Mouse (Mus musculus) cerebellum, postnatal 36 days (tissue): ENCODE results near the gene Pvr.
"Not testable (repeated sequence)": the region's sequence is repeated elsewhere in the genome, so short reads cannot be mapped to it uniquely, and the experiment has no call there.

Experiments
- DNase-seq, 2 experiments: peaks; one replicate each; pipeline ENCODE4 v3.0.0; 2021 to 2022; ENCODE audit warnings: mixed read lengths in 2 of 2

Gene Pvr

GRCm38 (mm10) chr7:19932877-19933809, 12.2 kb upstream of the Pvr start:
- peak; percentile 61 to 64 for DNase-seq

- DNase-seq, result peak in 1 of 2 experiments; percentile 23
Observed at GRCm38 (mm10) chr7:19932133-19932876, 11.3 kb upstream of the Pvr start.

GRCm38 (mm10) chr7:19930481-19930880, 9.5 kb upstream of the Pvr start:
- DNase-seq, result not testable (repeated sequence)

- DNase-seq, result no peak
Observed at GRCm38 (mm10) chr7:19928486-19928885, 7.5 kb upstream of the Pvr start.

- no peak for DNase-seq
Observed at GRCm38 (mm10) chr7:19926849-19927480, 6.0 kb upstream of the Pvr start.

GRCm38 (mm10) chr7:19925376-19925775, 4.4 kb upstream of the Pvr start:
- DNase-seq, result peak in 1 of 2 experiments; percentile 11

- no peak for DNase-seq
Observed at GRCm38 (mm10) chr7:19923797-19924196, 2.8 kb upstream of the Pvr start.

GRCm38 (mm10) chr7:19923354-19923753, 2.4 kb upstream of the Pvr start:
- no peak for DNase-seq

GRCm38 (mm10) chr7:19920166-19920505, 824 bp downstream of the Pvr start:
- DNase-seq, result no peak

- no peak for DNase-seq
Observed at GRCm38 (mm10) chr7:19914558-19914957, 6.4 kb downstream of the Pvr start.

GRCm38 (mm10) chr7:19911695-19912524, 9.1 kb downstream of the Pvr start:
- DNase-seq, result no peak

GRCm38 (mm10) chr7:19911292-19911658, 9.7 kb downstream of the Pvr start:
- no peak for DNase-seq

GRCm38 (mm10) chr7:19910421-19911291, 10.3 kb downstream of the Pvr start:
- DNase-seq, result peak; percentile 78 to 85

GRCm38 (mm10) chr7:19889881-19890280, 31.1 kb downstream of the Pvr start:
- peak in 1 of 2 experiments; percentile 8 for DNase-seq

- DNase-seq, result no peak
Observed at GRCm38 (mm10) chr7:19887849-19888248, 33.1 kb downstream of the Pvr start, which contains the start of gene Ceacam19. Gene Ceacam19, minus strand, starts transcription at chr7:19887965.

- no peak for DNase-seq
Observed at GRCm38 (mm10) chr7:19880754-19881153, 40.2 kb downstream of the Pvr start.

- no peak for DNase-seq
Observed at GRCm38 (mm10) chr7:19876781-19877425, 44.1 kb downstream of the Pvr start.

- DNase-seq, result peak in 1 of 2 experiments; percentile 37
Observed at GRCm38 (mm10) chr7:19875948-19876682, 44.8 kb downstream of the Pvr start.

GRCm38 (mm10) chr7:19871943-19872601, 48.9 kb downstream of the Pvr start:
- DNase-seq, result no peak
